Mouse (Mus musculus): ENCODE measurements around the gene Aqp6.

Aqp6 gene

DNA sequence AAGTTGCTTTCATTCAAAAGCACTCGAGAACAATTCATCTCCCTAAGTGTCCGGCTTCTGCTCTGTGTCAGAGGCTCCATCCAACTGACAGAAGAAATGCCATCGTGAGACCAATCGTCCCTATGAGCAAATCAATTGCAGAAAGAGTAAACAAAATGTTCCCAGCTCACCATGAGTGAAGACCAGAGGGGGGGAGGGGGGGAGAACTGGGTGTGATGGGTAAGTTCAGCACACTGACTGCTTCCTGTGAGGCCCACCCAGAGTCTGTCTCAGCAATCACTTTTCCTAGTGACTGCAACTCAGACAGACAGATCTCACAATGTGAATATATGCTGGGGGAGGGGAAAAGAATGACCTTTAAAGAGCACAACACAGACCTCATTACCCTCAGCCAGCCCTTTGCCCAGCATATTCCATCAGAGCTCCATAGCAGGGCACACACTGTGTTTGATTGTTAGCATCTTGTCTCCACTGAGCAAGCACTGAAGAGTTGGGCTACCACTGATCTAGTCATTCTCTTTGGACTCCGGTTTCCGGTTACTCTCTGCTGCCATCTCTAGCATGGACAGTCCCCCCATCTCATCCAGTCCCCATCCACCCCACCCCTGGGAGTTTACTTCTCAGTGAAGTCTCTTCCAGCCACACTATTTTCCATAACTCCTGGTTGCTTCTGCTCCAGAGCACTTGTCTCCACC is 48.0 kb downstream of the Aqp6 start:
- no peak for DNase-seq

GRCm38 (mm10) chr15:99650304-99650703 is 49.1 kb downstream of the Aqp6 start:
- DNase-seq, result no peak

- peak; percentile 98 for DNase-seq
These were observed 50.1 kb downstream of the Aqp6 start, which contains the start of gene Racgap1 for GRCm38 (mm10) chr15:99651163-99651872. Gene Racgap1 (minus strand): TSS chr15:99651656.

GRCm38 (mm10) chr15:99651984-99652872 is 51.0 kb downstream of the Aqp6 start:
- DNase-seq, result no peak

GRCm38 (mm10) chr15:99653291-99653690 is 52.1 kb downstream of the Aqp6 start:
- DNase-seq, result peak; percentile 36

GRCm38 (mm10) chr15:99653876-99654275 is 52.7 kb downstream of the Aqp6 start:
- DNase-seq, result no peak

Data from kidney, postnatal 14 days (tissue).